Mouse (Mus musculus) cerebellum, adult 2 months (tissue): ENCODE data around the gene Blnk.

Experiments used
- CTCF ChIP-seq: fragments of 200-500 bp; IDR thresholded peaks from 2 replicates; pipeline ENCODE4 v1.5.1; 2011; ENCODE audit warnings: low read depth, mild to moderate bottlenecking, control low read depth, low read length, moderate library complexity, borderline replicate concordance; ENCODE audit not compliant: insufficient read depth
- POLR2A ChIP-seq: fragments of 200-500 bp; IDR thresholded peaks from 2 replicates; pipeline ENCODE4 v1.6.1; 2011; ENCODE audit warnings: low read length, control low read depth, borderline replicate concordance; ENCODE audit not compliant: insufficient read depth

- TF ChIP-seq POLR2A: no peak
- no peak for TF ChIP-seq CTCF
Measured at GRCm38 (mm10) chr19:40936038-40936437, 58.3 kb downstream of the Blnk start.
